ENCODE assay signal across 12 mouse cellular contexts in the genomic region with DNA sequence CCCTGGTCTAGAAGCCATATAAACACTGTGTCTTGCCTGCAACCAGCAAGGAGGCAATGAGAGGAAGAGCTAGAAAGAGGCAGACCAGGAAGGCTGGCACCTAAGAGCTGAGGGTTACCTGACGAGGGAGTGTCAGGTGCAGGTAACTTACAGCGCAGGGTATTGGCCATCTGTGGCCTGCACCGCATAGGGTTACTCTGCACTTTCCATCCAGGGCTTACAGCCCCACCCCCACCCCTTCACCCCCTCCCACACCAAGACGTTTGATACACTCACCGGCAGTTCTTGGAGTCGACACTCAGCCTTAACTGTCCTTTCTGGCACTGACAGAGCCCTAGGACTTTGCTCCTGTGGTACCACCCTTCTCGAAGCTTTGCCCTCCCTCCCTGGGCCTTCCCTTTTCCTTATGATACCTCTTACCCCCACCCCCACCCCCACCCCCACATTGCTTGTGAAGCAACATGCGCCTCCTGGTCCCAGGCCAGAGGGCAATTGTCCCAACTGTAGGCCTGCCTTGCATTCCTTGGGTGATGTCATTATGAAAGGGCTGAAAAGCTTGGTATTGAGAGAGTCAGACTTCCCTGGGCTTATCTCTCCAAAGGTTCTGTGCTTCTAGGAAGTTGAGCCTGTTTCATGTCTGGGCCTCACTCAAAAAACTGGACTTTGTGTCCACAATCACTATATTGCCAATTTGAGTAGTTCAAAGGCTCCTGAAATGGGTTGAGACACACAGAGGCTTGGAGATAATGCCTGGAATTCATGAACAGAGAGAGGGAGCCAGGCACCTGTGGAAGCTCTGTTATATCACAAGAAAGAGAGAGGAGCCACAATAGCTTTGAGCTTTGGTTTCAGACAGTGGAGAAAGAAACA. TPM values are rescaled to one million over a fixed set of nuclear protein-coding genes. Genes with fewer than 3 reads are reported as not detected.
DNase-seq lines count a peak whose midpoint lies in the region; ATAC-seq lines count a peak whose summit lies in the region.
"Had no signal": no experiment of that assay in that cellular context is flagged by ENCODE, and none has a peak within 500 bp of the region (broad histone marks: within the 10 kb centered on the region; RNA-seq: fewer than 3 reads in every experiment).

No protein-coding gene starts in this region.

- no peak overlapping the region for H3K9ac ChIP-seq in heart, embryonic 11.5 days (ENCODE audit: low read depth, low read length)
- no peak overlapping the region for H3K9ac ChIP-seq in heart, embryonic 15.5 days
- H3K9ac ChIP-seq: embryonic facial prominence, embryonic 12.5 days; neural tube, embryonic 13.5 days had no signal

- H3K36me3 ChIP-seq in heart, embryonic 11.5 days (ENCODE audit: control insufficient read depth, insufficient read depth, low read length): no peaks in the 10 kb centered on the region
- no peaks in the 10 kb centered on the region for H3K36me3 ChIP-seq in heart, embryonic 15.5 days
- H3K36me3 ChIP-seq: embryonic facial prominence, embryonic 12.5 days; neural tube, embryonic 13.5 days had no signal

- no peak overlapping the region for H3K4me2 ChIP-seq in heart, embryonic 11.5 days
- H3K4me2 ChIP-seq in heart, embryonic 15.5 days: no peak overlapping the region
- H3K4me2 ChIP-seq: embryonic facial prominence, embryonic 12.5 days; neural tube, embryonic 13.5 days had no signal

- H3K9me3 ChIP-seq in heart, embryonic 11.5 days (replicated peaks; ENCODE audit: control insufficient read depth, low read length): no peaks in the 10 kb centered on the region
- no peaks in the 10 kb centered on the region for H3K9me3 ChIP-seq in heart, embryonic 15.5 days (replicated peaks)
- H3K9me3 ChIP-seq: embryonic facial prominence, embryonic 12.5 days; neural tube, embryonic 13.5 days had no signal

- peak; percentile 62; the same call in 1 of the 2 replicates for ATAC-seq in heart, embryonic 11.5 days (replicated peaks; ENCODE audit: insufficient number of reproducible peaks, low FRiP score, low TSS enrichment)
- ATAC-seq in heart, embryonic 15.5 days (replicated peaks; ENCODE audit: insufficient number of reproducible peaks, insufficient read depth, low FRiP score, low read depth): peak; percentile 55
- no peak for ATAC-seq in cerebellum, adult (ENCODE audit: insufficient number of reproducible peaks, low FRiP score, low TSS enrichment)

- H3K27ac ChIP-seq in heart, embryonic 11.5 days (ENCODE audit: low read depth, low read length): peak overlapping the region; percentile 59
- 0 out of 2 replicates have a peak overlapping the region, but pooled peaks have one; percentile 17 for H3K27ac ChIP-seq in brown adipose tissue, adult 24 weeks (replicated peaks; ENCODE audit: low read depth, low read length)
- H3K27ac ChIP-seq in heart, embryonic 15.5 days: peak overlapping the region; percentile 73
- H3K27ac ChIP-seq: embryonic facial prominence, embryonic 12.5 days; neural tube, embryonic 13.5 days had no signal

- H3K27me3 ChIP-seq in heart, embryonic 11.5 days (ENCODE audit: control insufficient read depth, insufficient read depth, low read length): no peaks in the 10 kb centered on the region
- no peaks in the 10 kb centered on the region for H3K27me3 ChIP-seq in heart, embryonic 15.5 days
- H3K27me3 ChIP-seq: embryonic facial prominence, embryonic 12.5 days; neural tube, embryonic 13.5 days had no signal

- DNase-seq in heart, postnatal 25 days (ENCODE audit: low spot score): no peak
- peak; percentile 70 for DNase-seq in lung, postnatal 14 days
- no peak for DNase-seq in neural tube, embryonic 10.5 days (ENCODE audit: extremely low spot score, low spot score)
- DNase-seq in layer of hippocampus, adult 11-12 months (ENCODE audit: low spot score): no peak
- DNase-seq: liver; right cerebral cortex, postnatal 14 days had no signal

- H3K4me1 ChIP-seq in heart, embryonic 11.5 days (ENCODE audit: control insufficient read depth, insufficient read depth, low read length): peaks cover 34% of the 10 kb centered on the region
- peaks cover 18% of the 10 kb centered on the region for H3K4me1 ChIP-seq in brown adipose tissue, adult 24 weeks (ENCODE audit: control insufficient read depth, insufficient read depth, insufficient read length, low read length)
- H3K4me1 ChIP-seq in heart, embryonic 15.5 days (replicated peaks): peaks cover 42% of the 10 kb centered on the region

- no peak overlapping the region for H3K4me3 ChIP-seq in heart, embryonic 11.5 days (ENCODE audit: low read depth, low read length)
- H3K4me3 ChIP-seq in brown adipose tissue, adult 24 weeks (ENCODE audit: insufficient read depth, low read depth, low read length): no peak overlapping the region
- H3K4me3 ChIP-seq in heart, embryonic 15.5 days: no peak overlapping the region
- H3K4me3 ChIP-seq: embryonic facial prominence, embryonic 12.5 days; neural tube, embryonic 13.5 days had no signal

- intact Hi-C loops in heart, postnatal 25 days (cut with DNase I): no loop called here

- WGBS in heart, embryonic 11.5 days (ENCODE audit: insufficient replicate concordance): 46% methylated on average over 8 of the region's 8 CpGs
- WGBS in heart, embryonic 15.5 days: 56% methylated on average over 8 of the region's 8 CpGs

RNA-seq across cellular contexts. Expression of gene Wipf3, which starts 43.7 kb away (rescaled TPM):
- 3.5 and 3.8 TPM in 2 replicates for polyA plus RNA-seq in heart, embryonic 11.5 days (2014; fragmentation: Nextera tagmentation; extraction: Ambion mirVana)
- total RNA-seq in heart, postnatal 25 days (2021): 10 to 100 TPM; 29.9 to 42.3 TPM
- polyA plus RNA-seq in brown adipose tissue, adult 24 weeks (2012; ENCODE audit: insufficient read depth, insufficient read length, missing spikeins): 1.1 TPM in 2 replicates
- polyA plus RNA-seq in heart, embryonic 15.5 days (2015; fragmentation: Nextera tagmentation; extraction: Ambion mirVana): 3.3 and 3.4 TPM in 2 replicates

Comparison
In these comparisons a context has a peak if more than half of its experiments do, and no peak if none do; other contexts are left out.
1. H3K27ac ChIP-seq: peak in every context shown above with its lines; median percentile 73 in heart, embryonic 15.5 days; 59 in heart, embryonic 11.5 days; 17 in brown adipose tissue, adult 24 weeks.